Mouse (Mus musculus) bone marrow, adult 2 months (tissue): ENCODE measurements at regions not wholly inside any gene's neighbourhood (a gene's known extent, or its start where the extent isn't known, plus 50 kb on each side); places are given as distances from the start of the nearest gene placed in this dataset.

Source experiments
- CTCF ChIP-seq: fragments of 200-500 bp; IDR thresholded peaks from 2 replicates; pipeline ENCODE4 v1.5.1; 2011; ENCODE audit warnings: low read length, control low read depth; ENCODE audit not compliant: control insufficient read depth, insufficient read depth
- POLR2A ChIP-seq: fragments of 200-500 bp; IDR thresholded peaks from 2 replicates; pipeline ENCODE4 v1.6.1; 2011; ENCODE audit warnings: low read depth, mild to moderate bottlenecking, control low read depth, low read length, borderline replicate concordance; ENCODE audit not compliant: control insufficient read depth

- TF ChIP-seq POLR2A (no peak), CTCF (no peak)
Measured at GRCm38 (mm10) chr16:9285921-9286320, 456.0 kb downstream of the 1810013L24Rik start.
